Mouse (Mus musculus) hindbrain, embryonic 14.5 days (tissue): ENCODE results near the gene Ldhd. TPM values are rescaled to one million over a fixed set of nuclear protein-coding genes. Genes with fewer than 3 reads are reported as not detected.

Experiments used
- ATAC-seq: fragments of 200-750 bp; cut with Nextera tagmentation; 2 replicates; pipeline ENCODE4 v1.8.0; 2017; ENCODE audit warnings: moderate number of reproducible peaks, mild to moderate bottlenecking, moderate TSS enrichment, moderate library complexity; ENCODE audit not compliant: low FRiP score
- DNase-seq: peaks from one replicate; pipeline ENCODE4 v3.0.0-alpha.2; 2015; ENCODE audit warnings: low spot score
- H3K27ac ChIP-seq: fragments of 300-500 bp; sonication (generic); 2 replicates; pipeline ENCODE4 v1.5.1; 2014; ENCODE audit warnings: mild to moderate bottlenecking, moderate library complexity
- H3K27me3 ChIP-seq: fragments of 300-500 bp; sonication (generic); 2 replicates; pipeline ENCODE4 v1.6.1; 2014; ENCODE audit warnings: mild to moderate bottlenecking, low read length, mixed read lengths; ENCODE audit not compliant: control insufficient read depth, insufficient read depth
- H3K36me3 ChIP-seq: fragments of 300-500 bp; sonication (generic); replicated peaks from 2 replicates; pipeline ENCODE4 v1.6.1; 2014; ENCODE audit not compliant: control insufficient read depth, insufficient read depth
- H3K4me1 ChIP-seq: fragments of 300-500 bp; sonication (generic); replicated peaks from 2 replicates; pipeline ENCODE4 v1.6.1; 2014; ENCODE audit warnings: antibody characterized with exemption, low read length, mixed read lengths; ENCODE audit not compliant: control insufficient read depth, insufficient read depth
- H3K4me2 ChIP-seq: fragments of 300-500 bp; sonication (generic); replicated peaks from 2 replicates; pipeline ENCODE4 v1.6.1; 2014; ENCODE audit warnings: mild to moderate bottlenecking, moderate library complexity
- H3K4me3 ChIP-seq: fragments of 300-500 bp; sonication (generic); replicated peaks from 2 replicates; pipeline ENCODE4 v1.5.1; 2014; ENCODE audit warnings: mild to moderate bottlenecking, low read length
- H3K9ac ChIP-seq: fragments of 300-500 bp; sonication (generic); 2 replicates; pipeline ENCODE4 v1.6.1; 2014
- H3K9me3 ChIP-seq: fragments of 300-500 bp; sonication (generic); 2 replicates; pipeline ENCODE4 v1.6.1; 2016; ENCODE audit warnings: low read length; ENCODE audit not compliant: control insufficient read depth
- WGBS: fragments of 180-500 bp; shearing (Covaris S2); extraction: QIAGEN DNeasy Blood & Tissue Kit; methylation state at CpG from one replicate; pipeline ENCODE4 v1.1.7; 2014; 5-methylcytosine and 5-hydroxymethylcytosine counted together
- polyA plus RNA-seq: library from polyadenylated mRNA; unstranded; fragments of >200 nt; fragmentation: Nextera tagmentation; extraction: Ambion mirVana; gene quantifications from 2 replicates; pipeline ENCODE4 v1.2.1, GENCODE M21; 2014

Gene Ldhd
- polyA plus RNA-seq, 1 experiment from 2014 or later: 0.56 TPM

- Histone ChIP-seq H3K9ac (no peak overlapping the region), H3K27me3 (no peaks in the 10 kb centered on the region), H3K9me3 (no peaks in the 10 kb centered on the region), H3K36me3 (peaks cover 47% of the 10 kb centered on the region), H3K4me3 (no peak overlapping the region), H3K4me1 (0 out of 2 replicates have a peak, but pooled peaks cover 3% of the 10 kb centered on the region), H3K27ac (no peak overlapping the region), H3K4me2 (no peak overlapping the region)
- no peak for ATAC-seq
- no peak for DNase-seq
- whole genome bisulfite sequencing: 82% methylated on average over 12 of the region's 12 CpGs
Observed at GRCm38 (mm10) chr8:111624081-111624852, 5.9 kb downstream of the Ldhd start.

- H3K4me1 ChIP-seq: peaks cover 3% of the 10 kb centered on the region; the same call in 1 of the 2 replicates
- 51% methylated on average over 10 of the region's 10 CpGs for WGBS
- no peak overlapping the region for H3K4me3 ChIP-seq
- H3K9ac ChIP-seq: no peak overlapping the region
- no peak overlapping the region for H3K27ac ChIP-seq
- no peaks in the 10 kb centered on the region for H3K9me3 ChIP-seq
- ATAC-seq (no peak), DNase-seq (no peak)
- no peaks in the 10 kb centered on the region for H3K27me3 ChIP-seq
- peaks cover 50% of the 10 kb centered on the region for H3K36me3 ChIP-seq
- no peak overlapping the region for H3K4me2 ChIP-seq
Observed at GRCm38 (mm10) chr8:111622553-111622952, 7.6 kb downstream of the Ldhd start.

GRCm38 (mm10) chr8:111622104-111622503 lies 8.1 kb downstream of the Ldhd start:
- Histone ChIP-seq H3K27ac (no peak overlapping the region; the same call in 1 of the 2 replicates), H3K9me3 (no peaks in the 10 kb centered on the region), H3K4me3 (no peak overlapping the region), H3K4me2 (no peak overlapping the region), H3K9ac (no peak overlapping the region), H3K4me1 (peaks cover 3% of the 10 kb centered on the region; the same call in 1 of the 2 replicates), H3K27me3 (no peaks in the 10 kb centered on the region), H3K36me3 (peaks cover 46% of the 10 kb centered on the region)
- ATAC-seq (no peak), DNase-seq (no peak)
- 66% methylated on average over 3 of the region's 3 CpGs for WGBS

GRCm38 (mm10) chr8:111619936-111620335 lies 10.2 kb downstream of the Ldhd start:
- Histone ChIP-seq H3K9ac (no peak overlapping the region), H3K27me3 (no peaks in the 10 kb centered on the region), H3K9me3 (no peaks in the 10 kb centered on the region), H3K36me3 (peaks cover 46% of the 10 kb centered on the region), H3K4me2 (no peak overlapping the region), H3K27ac (no peak overlapping the region), H3K4me3 (no peak overlapping the region), H3K4me1 (peaks cover 3% of the 10 kb centered on the region; the same call in 1 of the 2 replicates)
- WGBS: 86% methylated on average over 1 of the region's 1 CpGs
- no peak for DNase-seq
- ATAC-seq: no peak

- Histone ChIP-seq H3K27ac (no peak overlapping the region), H3K27me3 (no peaks in the 10 kb centered on the region), H3K4me3 (no peak overlapping the region), H3K4me1 (peaks cover 3% of the 10 kb centered on the region; the same call in 1 of the 2 replicates), H3K9me3 (no peaks in the 10 kb centered on the region), H3K36me3 (peaks cover 39% of the 10 kb centered on the region), H3K4me2 (no peak overlapping the region), H3K9ac (no peak overlapping the region)
- DNase-seq (no peak), ATAC-seq (no peak)
- WGBS: 98% methylated on average over 4 of the region's 4 CpGs
Observed at GRCm38 (mm10) chr8:111618273-111618672, 11.9 kb downstream of the Ldhd start.

- H3K9me3 ChIP-seq: no peaks in the 10 kb centered on the region
- H3K9ac ChIP-seq: no peak overlapping the region
- ATAC-seq (no peak), DNase-seq (no peak)
- H3K36me3 ChIP-seq: peaks cover 35% of the 10 kb centered on the region
- no peak overlapping the region for H3K27ac ChIP-seq
- no peak overlapping the region for H3K4me2 ChIP-seq
- no peaks in the 10 kb centered on the region for H3K27me3 ChIP-seq
- WGBS: 54% methylated on average over 6 of the region's 6 CpGs
- no peak overlapping the region for H3K4me3 ChIP-seq
- H3K4me1 ChIP-seq: peaks cover 3% of the 10 kb centered on the region; the same call in 1 of the 2 replicates
Observed at GRCm38 (mm10) chr8:111617812-111618211, 12.4 kb downstream of the Ldhd start.

GRCm38 (mm10) chr8:111614786-111615701 lies 15.1 kb downstream of the Ldhd start:
- no peak overlapping the region for H3K4me2 ChIP-seq
- peaks cover 22% of the 10 kb centered on the region for H3K36me3 ChIP-seq
- H3K4me1 ChIP-seq: no peaks in the 10 kb centered on the region; the same call in 1 of the 2 replicates
- H3K9me3 ChIP-seq: no peaks in the 10 kb centered on the region
- ATAC-seq (no peak), DNase-seq (no peak)
- 90% methylated on average over 6 of the region's 6 CpGs for WGBS
- H3K27me3 ChIP-seq: no peaks in the 10 kb centered on the region
- no peak overlapping the region for H3K27ac ChIP-seq
- no peak overlapping the region for H3K9ac ChIP-seq
- no peak overlapping the region for H3K4me3 ChIP-seq

- Histone ChIP-seq H3K9me3 (no peaks in the 10 kb centered on the region), H3K4me3 (no peak overlapping the region), H3K36me3 (peaks cover 11% of the 10 kb centered on the region), H3K27ac (no peak overlapping the region), H3K27me3 (no peaks in the 10 kb centered on the region), H3K4me1 (no peaks in the 10 kb centered on the region; the same call in 1 of the 2 replicates), H3K9ac (no peak overlapping the region), H3K4me2 (no peak overlapping the region)
- DNase-seq (no peak), ATAC-seq (no peak)
- WGBS: 81% methylated on average over 5 of the region's 5 CpGs
Observed at GRCm38 (mm10) chr8:111613181-111613580, 17.0 kb downstream of the Ldhd start.

GRCm38 (mm10) chr8:111607414-111607813 lies 22.8 kb downstream of the Ldhd start:
- Histone ChIP-seq H3K27me3 (no peaks in the 10 kb centered on the region), H3K4me1 (no peaks in the 10 kb centered on the region), H3K9me3 (no peaks in the 10 kb centered on the region), H3K9ac (no peak overlapping the region), H3K27ac (no peak overlapping the region), H3K36me3 (peaks cover 17% of the 10 kb centered on the region), H3K4me2 (no peak overlapping the region), H3K4me3 (no peak overlapping the region)
- DNase-seq (no peak), ATAC-seq (no peak)
- WGBS: 99% methylated on average over 7 of the region's 7 CpGs
